Mouse (Mus musculus) hindbrain, embryonic 13.5 days (tissue): ENCODE results near the gene Nbea. TPM values are rescaled to one million over a fixed set of nuclear protein-coding genes. Genes with fewer than 3 reads are reported as not detected.

Source experiments
- ATAC-seq: fragments of 200-750 bp; cut with Nextera tagmentation; 2 replicates; pipeline ENCODE4 v1.8.0; 2017; ENCODE audit warnings: moderate TSS enrichment; ENCODE audit not compliant: low FRiP score
- H3K27ac ChIP-seq: fragments of 300-500 bp; sonication (generic); 2 replicates; pipeline ENCODE4 v1.5.1; 2015; ENCODE audit warnings: inconsistent platforms, mild to moderate bottlenecking, moderate library complexity
- H3K27me3 ChIP-seq: fragments of 300-500 bp; sonication (generic); 2 replicates; pipeline ENCODE4 v1.6.1; 2015; ENCODE audit warnings: mild to moderate bottlenecking, inconsistent platforms
- H3K36me3 ChIP-seq: fragments of 300-500 bp; sonication (generic); 2 replicates; pipeline ENCODE4 v1.6.1; 2015; ENCODE audit warnings: mild to moderate bottlenecking, inconsistent platforms
- H3K4me1 ChIP-seq: fragments of 300-500 bp; sonication (generic); replicated peaks from 2 replicates; pipeline ENCODE4 v1.6.1; 2015; ENCODE audit warnings: inconsistent platforms
- H3K4me2 ChIP-seq: fragments of 300-500 bp; sonication (generic); 2 replicates; pipeline ENCODE4 v1.6.1; 2015; ENCODE audit warnings: inconsistent platforms, mild to moderate bottlenecking, moderate library complexity
- H3K4me3 ChIP-seq: fragments of 300-500 bp; sonication (generic); 2 replicates; pipeline ENCODE4 v1.5.1; 2015; ENCODE audit warnings: mild to moderate bottlenecking, inconsistent platforms
- H3K9ac ChIP-seq: fragments of 300-500 bp; sonication (generic); 2 replicates; pipeline ENCODE4 v1.6.1; 2015; ENCODE audit warnings: mild to moderate bottlenecking, inconsistent platforms
- H3K9me3 ChIP-seq: fragments of 300-500 bp; sonication (generic); 2 replicates; pipeline ENCODE4 v1.6.1; 2016; ENCODE audit warnings: inconsistent platforms
- WGBS: fragments of 180-500 bp; shearing (Covaris S2); methylation state at CpG from one replicate; pipeline ENCODE4 v1.1.7; 2015; 5-methylcytosine and 5-hydroxymethylcytosine counted together
- polyA plus RNA-seq: library from polyadenylated mRNA; unstranded; fragments of >200 nt; fragmentation: Nextera tagmentation; extraction: Ambion mirVana; gene quantifications from 2 replicates; pipeline ENCODE4 v1.2.1, GENCODE M21; 2015

Nbea gene
- polyA plus RNA-seq, 1 experiment from 2014 or later: 56.9 TPM

DNA sequence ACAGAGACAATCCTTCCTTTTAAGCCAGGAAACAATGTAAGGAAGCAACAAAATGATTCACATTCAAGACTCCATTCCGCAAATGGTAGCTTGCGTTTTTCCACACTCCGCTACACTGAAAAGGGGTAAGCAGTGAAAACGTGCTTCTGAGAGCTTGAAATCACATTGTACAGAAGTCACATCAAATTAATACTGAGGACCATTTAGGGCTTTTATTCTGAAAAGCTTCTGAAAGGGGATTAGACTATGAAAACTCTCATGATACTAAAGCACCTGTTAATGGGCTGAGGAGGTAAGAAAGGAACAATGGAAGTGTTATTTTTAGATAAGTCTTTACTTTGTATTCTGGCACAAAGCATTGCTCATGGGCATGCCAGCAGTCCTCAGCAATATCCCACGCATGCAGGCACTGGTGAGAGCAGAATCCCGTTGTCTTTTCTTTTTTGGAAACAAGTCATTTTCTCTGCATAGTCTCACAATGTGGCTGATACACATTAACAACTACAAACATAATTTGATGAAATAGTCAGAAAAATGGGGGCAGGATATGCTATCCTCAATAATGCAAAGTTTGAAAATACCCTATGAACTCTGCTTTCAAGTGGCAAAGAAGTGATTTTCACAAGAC, 428.4 kb downstream of the Nbea start:
- H3K4me2 ChIP-seq: no peak overlapping the region
- H3K9me3 ChIP-seq: no peaks in the 10 kb centered on the region
- peak overlapping the region; percentile 69 for H3K27ac ChIP-seq
- H3K36me3 ChIP-seq: no peaks in the 10 kb centered on the region
- H3K4me3 ChIP-seq: no peak overlapping the region
- H3K4me1 ChIP-seq: peaks cover 62% of the 10 kb centered on the region
- H3K27me3 ChIP-seq: no peaks in the 10 kb centered on the region
- no peak overlapping the region for H3K9ac ChIP-seq
- WGBS: 60% methylated on average over 6 of the region's 6 CpGs
- no peak for ATAC-seq

DNA sequence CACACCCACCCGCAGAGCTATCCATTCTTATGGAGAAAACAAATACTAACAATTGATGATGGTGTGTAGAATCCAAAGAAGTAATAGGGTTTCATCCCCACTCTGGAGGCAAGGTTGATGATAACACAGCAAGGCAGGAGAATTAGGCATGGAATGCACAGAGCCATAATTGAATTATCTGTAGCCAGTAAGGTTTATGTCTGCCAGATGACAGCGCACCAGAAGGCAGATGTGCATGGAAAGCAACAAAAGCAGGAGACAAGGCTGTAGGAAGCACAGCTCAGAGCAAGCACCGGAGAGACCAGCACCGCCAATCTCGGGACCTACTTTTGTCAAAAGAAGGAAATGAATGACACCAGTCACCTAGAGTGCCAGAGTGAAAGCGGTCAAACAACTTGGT, 429.6 kb downstream of the Nbea start:
- peaks cover 67% of the 10 kb centered on the region for H3K4me1 ChIP-seq
- 88% methylated on average over 6 of the region's 6 CpGs for WGBS
- no peak overlapping the region for H3K4me2 ChIP-seq
- H3K9ac ChIP-seq: no peak overlapping the region
- H3K4me3 ChIP-seq: no peak overlapping the region
- no peak for ATAC-seq
- H3K27ac ChIP-seq: peak overlapping the region; percentile 4; the same call in 1 of the 2 replicates
- H3K27me3 ChIP-seq: no peaks in the 10 kb centered on the region
- no peaks in the 10 kb centered on the region for H3K36me3 ChIP-seq
- H3K9me3 ChIP-seq: no peaks in the 10 kb centered on the region

DNA sequence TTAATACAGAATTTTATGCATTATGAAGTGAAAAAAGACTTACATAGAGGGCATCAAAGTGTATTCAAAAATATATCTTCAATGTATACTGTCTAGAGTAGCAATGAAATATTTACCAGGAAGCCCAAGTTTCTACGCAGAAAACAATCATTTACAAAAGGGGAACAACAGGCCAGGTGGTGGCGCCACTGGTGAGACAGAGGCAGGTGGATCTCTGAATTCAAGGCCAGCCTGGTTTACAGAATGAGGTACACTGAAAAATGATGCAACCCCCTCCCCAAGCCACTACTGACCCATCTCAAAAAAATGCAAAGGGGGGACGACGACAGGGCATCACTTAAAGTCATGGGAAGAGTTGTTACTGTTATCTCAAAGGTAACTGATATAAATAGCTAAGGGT, 430.9 kb downstream of the Nbea start:
- WGBS: 80% methylated on average over 4 of the region's 4 CpGs
- Histone ChIP-seq H3K27me3 (no peaks in the 10 kb centered on the region), H3K4me2 (no peak overlapping the region), H3K9ac (no peak overlapping the region), H3K36me3 (no peaks in the 10 kb centered on the region), H3K4me1 (peaks cover 70% of the 10 kb centered on the region), H3K9me3 (no peaks in the 10 kb centered on the region), H3K4me3 (no peak overlapping the region), H3K27ac (no peak overlapping the region)
- ATAC-seq: no peak

DNA sequence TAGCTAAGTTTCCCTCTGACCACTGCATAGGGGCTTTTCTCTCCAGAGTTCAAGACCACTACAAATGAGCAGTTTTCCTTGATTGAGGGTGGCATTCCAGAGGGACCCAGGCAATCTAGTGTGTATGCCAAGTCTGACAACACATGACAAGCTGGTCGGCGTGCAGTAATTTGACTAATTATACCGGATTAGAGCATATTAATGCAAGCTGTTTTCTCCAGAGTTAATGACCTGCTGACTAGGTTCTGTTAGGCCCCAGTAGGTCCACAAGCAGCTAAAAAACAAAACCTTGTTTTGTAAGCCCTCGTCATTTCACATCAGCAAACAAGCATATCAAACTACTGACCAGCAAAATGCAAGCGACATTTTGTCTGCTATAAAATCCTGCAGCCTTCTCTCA, 432.1 kb downstream of the Nbea start:
- 27% methylated on average over 5 of the region's 5 CpGs for WGBS

DNA sequence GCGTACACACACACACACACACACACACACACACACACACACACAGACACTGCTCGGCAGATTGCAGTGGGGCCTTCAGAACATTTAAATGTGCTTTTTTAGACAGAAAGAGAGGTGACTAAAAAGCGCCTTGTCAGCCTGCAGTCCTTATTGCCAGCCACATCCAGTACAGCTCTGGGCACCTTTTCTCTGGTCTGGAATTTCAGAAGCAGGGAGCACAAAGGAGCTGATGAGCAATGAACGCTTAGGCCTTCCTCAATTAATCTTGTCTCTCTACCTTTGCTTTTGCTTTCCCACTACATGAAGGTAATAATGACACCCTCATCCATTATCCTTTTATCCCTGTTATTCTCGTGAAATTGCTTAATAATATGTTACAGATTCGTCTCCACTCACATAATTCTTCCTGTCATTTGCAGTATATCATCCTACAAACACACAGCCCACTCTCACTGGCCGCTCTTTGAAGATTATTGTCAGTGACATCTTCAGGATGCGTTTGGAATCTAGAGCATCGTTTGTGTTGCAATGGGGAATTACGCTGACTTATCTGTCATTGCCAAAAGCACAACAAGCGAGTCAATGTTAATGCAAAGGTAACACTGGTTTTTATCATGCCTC, 432.9 kb downstream of the Nbea start:
- ATAC-seq: peak; percentile 80
- Histone ChIP-seq H3K4me3 (no peak overlapping the region), H3K27me3 (no peaks in the 10 kb centered on the region), H3K4me2 (no peak overlapping the region), H3K36me3 (no peaks in the 10 kb centered on the region), H3K9ac (no peak overlapping the region; the same call in 1 of the 2 replicates), H3K4me1 (peaks cover 55% of the 10 kb centered on the region), H3K9me3 (no peaks in the 10 kb centered on the region), H3K27ac (peak overlapping the region; percentile 92)
- WGBS: 37% methylated on average over 11 of the region's 11 CpGs

More for the DNA sequence above, 432.1 kb downstream of the Nbea start:
- H3K9me3 ChIP-seq: no peaks in the 10 kb centered on the region
- no peaks in the 10 kb centered on the region for H3K36me3 ChIP-seq
- H3K27ac ChIP-seq: peak overlapping the region; percentile 92
- ATAC-seq: no peak
- H3K4me3 ChIP-seq: no peak overlapping the region
- H3K27me3 ChIP-seq: no peaks in the 10 kb centered on the region
- H3K4me2 ChIP-seq: no peak overlapping the region
- H3K4me1 ChIP-seq: peaks cover 63% of the 10 kb centered on the region
- no peak overlapping the region for H3K9ac ChIP-seq

DNA sequence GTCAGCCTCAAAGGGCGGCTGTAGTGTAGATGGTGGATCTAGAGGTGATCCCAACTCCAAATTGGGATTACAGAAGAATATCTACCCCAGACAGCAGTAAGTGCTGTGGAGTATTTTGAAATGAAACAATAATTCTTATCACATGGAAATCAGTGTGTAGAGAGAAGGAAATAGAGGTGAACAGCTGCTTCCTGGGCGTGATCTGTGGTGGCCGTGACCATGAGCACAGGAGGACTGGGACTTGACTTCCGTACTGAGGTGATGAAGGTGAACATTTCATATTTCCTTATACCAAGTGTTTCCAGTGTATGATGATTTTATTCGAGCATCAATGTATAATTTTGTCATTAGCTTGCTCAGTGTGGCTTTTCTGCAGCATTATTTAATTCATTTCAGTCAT, 439.6 kb downstream of the Nbea start:
- WGBS: 76% methylated on average over 5 of the region's 5 CpGs

DNA sequence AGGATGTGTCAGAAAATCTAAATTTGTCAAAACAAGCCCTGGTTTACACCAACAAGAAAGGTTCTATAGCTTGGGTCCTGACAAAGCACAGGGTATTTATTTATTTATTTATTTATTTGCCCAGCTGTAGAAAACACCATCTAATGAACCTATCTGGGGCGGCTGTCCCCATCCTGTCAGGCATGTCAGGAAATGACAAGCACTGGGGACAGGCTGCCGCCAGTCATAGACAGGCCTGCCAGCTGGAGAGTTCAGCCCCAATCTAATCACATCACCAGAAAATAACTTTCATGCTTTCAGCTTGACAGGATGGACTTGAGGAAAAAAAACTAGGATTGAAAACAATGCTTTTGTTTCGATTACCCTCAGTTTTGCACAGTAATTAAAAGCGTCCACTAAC, 440.8 kb downstream of the Nbea start:
- Histone ChIP-seq H3K9me3 (no peaks in the 10 kb centered on the region), H3K27ac (peak overlapping the region; percentile 88), H3K36me3 (no peaks in the 10 kb centered on the region), H3K9ac (peak overlapping the region; percentile 19; the same call in 1 of the 2 replicates), H3K4me3 (no peak overlapping the region), H3K27me3 (no peaks in the 10 kb centered on the region), H3K4me1 (peaks cover 27% of the 10 kb centered on the region), H3K4me2 (no peak overlapping the region)
- ATAC-seq: peak; percentile 76
- WGBS: 55% methylated on average over 4 of the region's 4 CpGs

More for the DNA sequence above, 439.6 kb downstream of the Nbea start:
- Histone ChIP-seq H3K4me1 (peaks cover 36% of the 10 kb centered on the region), H3K4me2 (no peak overlapping the region), H3K27me3 (no peaks in the 10 kb centered on the region), H3K4me3 (no peak overlapping the region), H3K27ac (peak overlapping the region; percentile 58; the same call in 1 of the 2 replicates), H3K36me3 (no peaks in the 10 kb centered on the region), H3K9ac (no peak overlapping the region), H3K9me3 (no peaks in the 10 kb centered on the region)
- no peak for ATAC-seq

DNA sequence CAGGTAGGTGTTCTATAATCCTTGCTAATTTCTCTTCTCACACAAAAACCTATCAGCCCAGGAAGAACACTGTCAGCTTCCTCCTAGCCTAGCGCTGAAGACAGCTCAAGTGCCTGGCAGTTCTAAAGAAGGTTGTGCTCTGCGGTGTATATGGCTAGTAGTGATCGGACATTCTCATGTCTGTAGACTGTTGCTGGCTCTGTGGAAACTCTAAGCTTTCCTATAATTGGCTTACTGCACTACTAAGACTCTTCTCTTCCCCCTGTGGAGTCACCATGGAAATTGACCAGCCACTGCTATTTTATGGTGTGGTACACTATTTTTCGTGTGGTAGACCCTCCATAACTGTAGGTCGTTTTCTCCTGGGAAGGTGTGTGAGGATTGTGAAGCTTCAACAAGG, 441.3 kb downstream of the Nbea start:
- H3K4me3 ChIP-seq: no peak overlapping the region
- ATAC-seq: peak; percentile 37; the same call in 1 of the 2 replicates
- H3K9ac ChIP-seq: no peak overlapping the region
- WGBS: 73% methylated on average over 5 of the region's 5 CpGs
- peak overlapping the region; percentile 88 for H3K27ac ChIP-seq
- no peaks in the 10 kb centered on the region for H3K9me3 ChIP-seq
- H3K4me2 ChIP-seq: no peak overlapping the region
- H3K36me3 ChIP-seq: no peaks in the 10 kb centered on the region
- peaks cover 26% of the 10 kb centered on the region for H3K4me1 ChIP-seq
- no peaks in the 10 kb centered on the region for H3K27me3 ChIP-seq

DNA sequence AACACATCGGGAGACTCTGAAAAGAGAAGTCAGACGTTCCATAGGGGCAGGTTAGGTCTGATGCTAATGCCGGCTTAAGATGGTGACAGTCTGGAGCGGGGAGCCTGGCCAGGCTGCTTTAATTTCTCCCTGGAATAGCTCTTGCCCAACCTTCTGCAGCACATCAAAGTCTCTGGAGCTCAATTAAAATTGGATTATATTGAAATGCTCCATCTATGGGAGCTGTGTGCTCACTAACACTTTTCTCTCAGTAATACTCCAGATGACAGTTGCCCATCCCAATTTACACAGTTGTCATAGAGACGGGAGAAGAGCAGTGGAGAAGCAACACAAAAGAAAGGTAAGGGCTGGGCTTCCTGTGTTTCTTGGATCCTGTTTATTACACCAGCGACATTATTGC, 442.1 kb downstream of the Nbea start:
- Histone ChIP-seq H3K9me3 (no peaks in the 10 kb centered on the region), H3K9ac (no peak overlapping the region), H3K27ac (peak overlapping the region; percentile 88), H3K27me3 (no peaks in the 10 kb centered on the region), H3K4me1 (peaks cover 26% of the 10 kb centered on the region), H3K36me3 (no peaks in the 10 kb centered on the region), H3K4me3 (no peak overlapping the region), H3K4me2 (no peak overlapping the region)
- WGBS: 35% methylated on average over 6 of the region's 6 CpGs
- ATAC-seq: peak; percentile 71; the same call in 1 of the 2 replicates

DNA sequence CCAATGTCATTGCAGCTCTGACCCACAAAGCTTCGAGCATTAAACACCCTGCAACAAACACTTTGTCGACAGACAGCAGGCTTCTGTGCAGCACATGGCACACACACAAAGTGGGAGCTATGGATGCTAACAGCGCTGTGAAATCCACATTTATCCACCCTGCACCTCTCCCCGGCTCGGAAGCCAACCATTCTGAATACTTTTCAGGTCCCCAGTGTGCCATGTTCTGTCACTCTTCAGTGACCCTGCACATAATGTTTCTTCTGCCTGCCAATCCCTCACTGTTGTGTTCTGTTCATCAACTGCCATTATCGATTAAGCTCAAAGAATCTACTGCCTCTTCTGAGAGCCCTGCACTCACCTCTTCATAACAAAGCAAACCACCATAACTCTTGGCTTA, 449.8 kb downstream of the Nbea start:
- H3K27ac ChIP-seq: no peak overlapping the region
- 53% methylated on average over 6 of the region's 6 CpGs for WGBS

DNA sequence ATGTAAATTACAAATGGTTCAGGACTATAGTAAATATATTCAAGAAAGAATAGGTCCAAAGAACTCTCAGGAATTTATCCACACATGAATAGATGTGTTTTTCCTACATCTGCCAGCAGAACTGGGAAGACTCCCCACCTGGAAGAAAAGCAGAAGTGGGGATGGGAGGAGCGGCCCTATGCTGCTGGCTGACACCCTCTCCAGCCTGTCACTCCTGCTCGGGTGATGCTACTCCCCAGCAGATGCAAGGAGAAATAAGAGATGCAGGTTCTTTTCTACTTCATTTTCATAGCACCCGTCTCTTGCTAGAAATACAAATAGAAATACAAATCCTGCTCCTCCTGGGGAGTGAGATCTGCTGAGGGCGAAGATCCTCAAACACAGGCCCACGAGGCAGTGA, 453.0 kb downstream of the Nbea start:
- Histone ChIP-seq H3K4me1 (peaks cover 4% of the 10 kb centered on the region), H3K36me3 (no peaks in the 10 kb centered on the region), H3K27me3 (no peaks in the 10 kb centered on the region), H3K9ac (no peak overlapping the region), H3K4me3 (no peak overlapping the region), H3K27ac (peak overlapping the region; percentile 55), H3K9me3 (no peaks in the 10 kb centered on the region), H3K4me2 (no peak overlapping the region)
- no peak for ATAC-seq
- 71% methylated on average over 5 of the region's 5 CpGs for WGBS

More for the DNA sequence above, 449.8 kb downstream of the Nbea start:
- H3K4me3 ChIP-seq: no peak overlapping the region
- H3K4me1 ChIP-seq: peaks cover 4% of the 10 kb centered on the region
- H3K27me3 ChIP-seq: no peaks in the 10 kb centered on the region
- ATAC-seq: no peak
- H3K9me3 ChIP-seq: no peaks in the 10 kb centered on the region
- H3K36me3 ChIP-seq: no peaks in the 10 kb centered on the region
- no peak overlapping the region for H3K4me2 ChIP-seq
- H3K9ac ChIP-seq: no peak overlapping the region

DNA sequence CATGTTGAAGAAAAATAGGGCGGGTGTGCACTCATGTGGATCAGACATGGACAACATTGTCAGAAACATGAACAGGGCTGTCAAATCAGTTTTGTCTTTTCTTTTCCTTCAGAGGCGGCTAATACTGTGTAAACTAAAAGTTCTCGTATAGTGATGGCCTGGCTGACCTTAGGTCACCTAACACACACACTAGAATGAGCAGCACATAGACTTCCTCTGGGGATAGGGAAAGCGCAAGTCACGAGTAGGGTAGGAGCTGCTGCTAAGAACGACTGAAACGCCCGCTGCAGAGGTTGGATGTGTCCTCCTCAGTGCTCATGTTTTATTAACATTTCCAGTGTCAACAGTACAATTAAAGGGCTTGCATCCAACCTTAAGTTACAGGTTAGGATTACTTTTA, 453.4 kb downstream of the Nbea start:
- no peak for ATAC-seq
- H3K36me3 ChIP-seq: no peaks in the 10 kb centered on the region
- H3K4me2 ChIP-seq: no peak overlapping the region
- 54% methylated on average over 8 of the region's 8 CpGs for WGBS
- peaks cover 4% of the 10 kb centered on the region for H3K4me1 ChIP-seq
- no peaks in the 10 kb centered on the region for H3K27me3 ChIP-seq
- H3K9me3 ChIP-seq: no peaks in the 10 kb centered on the region
- 0 out of 2 replicates have a peak overlapping the region, but pooled peaks have one; percentile 23 for H3K27ac ChIP-seq
- no peak overlapping the region for H3K9ac ChIP-seq
- H3K4me3 ChIP-seq: no peak overlapping the region

DNA sequence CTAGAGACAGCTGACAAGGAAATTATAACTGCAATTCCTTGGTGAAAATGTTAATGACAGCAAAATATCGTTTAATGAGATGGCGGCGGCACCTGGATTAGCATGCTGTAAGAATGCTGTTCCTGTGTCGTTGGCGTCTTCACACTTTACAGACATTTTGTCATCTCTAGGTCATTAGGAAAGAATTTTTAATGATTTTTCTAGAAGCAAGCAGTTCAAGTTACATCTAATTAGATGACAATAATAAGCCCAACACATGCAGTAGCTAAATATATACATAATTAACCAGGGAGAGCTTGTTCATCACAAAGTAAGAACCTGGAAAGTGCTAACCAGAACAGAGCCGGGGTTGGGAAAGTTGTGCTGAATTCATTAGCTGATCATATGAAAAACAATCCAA, 469.2 kb downstream of the Nbea start:
- peaks cover 7% of the 10 kb centered on the region; the same call in 1 of the 2 replicates for H3K4me1 ChIP-seq
- no peak overlapping the region for H3K27ac ChIP-seq
- 68% methylated on average over 6 of the region's 6 CpGs for WGBS
- H3K27me3 ChIP-seq: no peaks in the 10 kb centered on the region
- ATAC-seq: no peak; the same call in 1 of the 2 replicates
- H3K4me3 ChIP-seq: no peak overlapping the region
- H3K9me3 ChIP-seq: no peaks in the 10 kb centered on the region
- no peak overlapping the region for H3K4me2 ChIP-seq
- no peak overlapping the region for H3K9ac ChIP-seq
- H3K36me3 ChIP-seq: peaks cover 26% of the 10 kb centered on the region
